Mouse (Mus musculus) testis, adult 2 months (tissue): ENCODE results near the gene Ephb6. TPM values are rescaled to one million over a fixed set of nuclear protein-coding genes. Genes with fewer than 3 reads are reported as not detected.

Experiments used
- H3K27ac ChIP-seq: fragments of 200-500 bp; 2 replicates; pipeline ENCODE4 v1.5.1; 2012; ENCODE audit warnings: low read depth, low read length; ENCODE audit not compliant: control insufficient read depth, insufficient read depth
- H3K27me3 ChIP-seq: fragments of 200-500 bp; 2 replicates; pipeline ENCODE4 v1.6.1; 2012; ENCODE audit warnings: mild to moderate bottlenecking, low read length, moderate library complexity; ENCODE audit not compliant: control insufficient read depth, insufficient read depth
- H3K36me3 ChIP-seq: fragments of 200-500 bp; 2 replicates; pipeline ENCODE4 v1.6.1; 2012; ENCODE audit warnings: mild to moderate bottlenecking, low read length; ENCODE audit not compliant: control insufficient read depth, insufficient read depth
- H3K4me1 ChIP-seq: fragments of 200-500 bp; 2 replicates; pipeline ENCODE4 v1.6.1; 2012; ENCODE audit warnings: low read length; ENCODE audit not compliant: control insufficient read depth, insufficient read depth
- H3K4me3 ChIP-seq: fragments of 200-500 bp; 2 replicates; pipeline ENCODE4 v1.5.1; 2012; ENCODE audit warnings: low read depth, mild to moderate bottlenecking, low read length, moderate library complexity, mixed read lengths; ENCODE audit not compliant: control insufficient read depth
- CTCF ChIP-seq: fragments of 200-500 bp; IDR thresholded peaks from 2 replicates; pipeline ENCODE4 v1.5.1; 2012; ENCODE audit warnings: low read depth, mild to moderate bottlenecking, inconsistent platforms, low read length, moderate library complexity; ENCODE audit not compliant: control insufficient read depth, insufficient read depth, insufficient replicate concordance
- POLR2A ChIP-seq: fragments of 200-500 bp; IDR thresholded peaks from 2 replicates; pipeline ENCODE4 v1.6.1; 2012; ENCODE audit warnings: low read depth, mild to moderate bottlenecking, inconsistent platforms, low read length, moderate library complexity; ENCODE audit not compliant: control insufficient read depth
- polyA plus RNA-seq: library from polyadenylated mRNA; depleted of rRNA; stranded (reverse); fragments of >200 nt; gene quantifications from 2 replicates; pipeline ENCODE4 v1.2.3, GENCODE M21; 2012

Gene Ephb6
- polyA plus RNA-seq, 1 experiment, result 3.2 TPM

DNA sequence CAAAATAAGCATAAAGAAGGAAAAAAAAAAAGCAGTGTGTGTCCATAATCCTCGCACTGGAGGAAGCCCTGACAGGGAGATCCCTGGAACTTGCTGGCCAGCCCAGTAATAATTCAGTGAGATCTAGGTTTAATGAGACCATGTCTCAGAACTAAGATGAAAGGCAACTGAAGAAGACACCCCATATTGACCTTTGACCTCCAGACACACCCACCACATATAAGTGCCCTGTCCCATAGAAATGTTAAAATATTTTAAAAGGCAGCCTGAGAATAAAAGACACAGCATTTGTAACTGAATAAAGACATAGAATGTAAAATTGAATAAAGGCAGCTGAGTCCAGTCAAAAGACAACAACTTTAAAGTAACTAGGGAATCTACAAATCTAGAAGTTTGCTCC lies 40.0 kb upstream of the Ephb6 start:
- no peak overlapping the region for H3K4me3 ChIP-seq
- H3K27me3 ChIP-seq, result no peaks in the 10 kb centered on the region
- TF ChIP-seq POLR2A (no peak), CTCF (no peak)
- H3K36me3 ChIP-seq, result no peaks in the 10 kb centered on the region
- H3K27ac ChIP-seq, result no peak overlapping the region
- H3K4me1 ChIP-seq, result no peaks in the 10 kb centered on the region

DNA sequence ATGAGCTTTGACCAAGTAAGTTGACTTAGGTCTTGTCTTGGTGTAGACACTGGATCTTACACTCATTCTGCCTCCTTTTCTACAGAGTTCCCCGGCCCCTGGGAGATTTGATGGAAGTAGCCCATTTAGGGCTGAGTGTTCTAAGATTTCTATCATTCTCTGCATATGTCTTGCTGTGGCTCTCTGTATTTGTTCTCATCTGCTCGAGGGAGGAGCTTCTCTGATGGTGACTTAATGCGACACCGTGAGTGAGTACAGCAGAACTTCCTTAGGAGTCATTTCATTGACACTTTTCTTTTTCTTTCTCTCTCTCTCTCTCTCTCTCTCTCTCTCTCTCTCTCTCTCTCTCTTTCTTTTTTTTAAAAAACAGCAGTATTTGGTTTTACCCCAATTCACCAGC lies 38.3 kb upstream of the Ephb6 start:
- Histone ChIP-seq H3K27ac (no peak overlapping the region), H3K4me1 (no peaks in the 10 kb centered on the region), H3K27me3 (no peaks in the 10 kb centered on the region), H3K4me3 (no peak overlapping the region), H3K36me3 (no peaks in the 10 kb centered on the region)
- TF ChIP-seq POLR2A (no peak), CTCF (no peak)

DNA sequence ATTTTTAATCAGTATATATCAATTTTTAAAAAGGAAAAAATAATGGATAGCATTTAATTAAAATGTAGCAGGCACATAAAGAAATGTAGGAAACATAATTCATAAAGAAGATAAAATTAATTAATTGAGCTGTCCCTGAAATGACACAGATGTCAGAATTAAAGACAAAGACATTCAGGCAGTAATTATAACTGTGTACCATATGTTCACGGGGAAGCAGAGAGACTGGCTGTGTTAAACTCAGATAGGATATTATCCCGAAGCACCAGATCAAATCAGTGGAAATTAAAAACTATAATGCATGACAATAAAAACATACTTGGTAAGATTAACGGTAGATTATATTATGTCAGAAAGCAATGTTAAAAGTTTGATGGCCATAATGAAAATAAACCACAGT lies 36.2 kb upstream of the Ephb6 start:
- TF ChIP-seq POLR2A (no peak), CTCF (no peak)
- no peaks in the 10 kb centered on the region for H3K27me3 ChIP-seq
- H3K27ac ChIP-seq, result no peak overlapping the region
- no peaks in the 10 kb centered on the region for H3K4me1 ChIP-seq
- no peaks in the 10 kb centered on the region for H3K36me3 ChIP-seq
- H3K4me3 ChIP-seq, result no peak overlapping the region

DNA sequence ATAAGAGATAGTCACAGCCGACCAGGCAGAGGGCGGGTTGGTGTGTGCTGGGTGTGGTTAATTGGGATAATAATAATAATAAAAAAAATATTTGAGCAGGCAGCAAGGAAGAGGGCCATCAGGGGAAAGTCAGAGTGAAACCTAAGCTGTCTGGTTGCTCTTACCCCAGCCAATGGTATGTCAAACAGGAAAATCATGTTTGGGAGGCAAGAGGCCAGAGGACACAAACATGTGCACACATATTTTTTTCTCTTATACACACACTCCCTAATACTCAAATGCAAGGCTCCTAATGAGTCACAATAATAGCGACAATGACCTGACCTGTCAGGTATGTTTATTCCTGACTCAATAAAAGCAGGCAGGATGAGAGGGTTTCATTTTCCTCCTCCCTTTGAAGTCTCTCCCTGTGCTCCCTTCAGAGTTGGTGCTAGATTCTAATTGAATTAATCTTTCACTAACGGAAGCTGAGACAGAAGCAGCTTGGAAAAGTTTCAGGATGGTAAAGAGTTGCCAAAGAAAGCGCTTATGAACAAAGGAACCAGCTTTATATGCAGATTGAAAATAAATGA lies 28.7 kb upstream of the Ephb6 start:
- no peaks in the 10 kb centered on the region for H3K27me3 ChIP-seq
- TF ChIP-seq POLR2A, result no peak
- no peak for TF ChIP-seq CTCF
- H3K27ac ChIP-seq, result no peak overlapping the region
- H3K4me1 ChIP-seq, result no peaks in the 10 kb centered on the region
- no peak overlapping the region for H3K4me3 ChIP-seq
- no peaks in the 10 kb centered on the region for H3K36me3 ChIP-seq

DNA sequence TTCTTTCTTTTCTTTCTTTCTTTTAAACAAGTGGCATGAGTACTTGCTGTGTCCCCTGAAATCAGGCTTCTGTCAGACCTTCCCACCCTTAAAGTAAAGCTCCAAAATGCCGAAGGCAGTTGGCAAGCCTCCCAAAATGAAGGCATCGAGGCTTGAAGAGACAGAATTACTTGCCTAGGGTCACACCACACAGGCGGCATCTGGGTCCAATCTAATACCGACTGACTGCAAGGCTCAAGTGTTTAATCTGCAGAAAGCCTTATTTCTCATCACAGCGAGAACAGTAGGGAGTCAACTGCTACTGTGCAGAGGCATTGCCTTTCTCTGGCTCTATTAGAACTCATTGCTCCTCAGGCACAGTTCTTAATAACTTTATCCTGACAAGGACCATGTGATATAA lies 28.0 kb upstream of the Ephb6 start:
- Histone ChIP-seq H3K36me3 (no peaks in the 10 kb centered on the region), H3K4me1 (no peaks in the 10 kb centered on the region), H3K27me3 (no peaks in the 10 kb centered on the region), H3K4me3 (no peak overlapping the region), H3K27ac (no peak overlapping the region)
- no peak for TF ChIP-seq CTCF
- TF ChIP-seq POLR2A, result no peak

DNA sequence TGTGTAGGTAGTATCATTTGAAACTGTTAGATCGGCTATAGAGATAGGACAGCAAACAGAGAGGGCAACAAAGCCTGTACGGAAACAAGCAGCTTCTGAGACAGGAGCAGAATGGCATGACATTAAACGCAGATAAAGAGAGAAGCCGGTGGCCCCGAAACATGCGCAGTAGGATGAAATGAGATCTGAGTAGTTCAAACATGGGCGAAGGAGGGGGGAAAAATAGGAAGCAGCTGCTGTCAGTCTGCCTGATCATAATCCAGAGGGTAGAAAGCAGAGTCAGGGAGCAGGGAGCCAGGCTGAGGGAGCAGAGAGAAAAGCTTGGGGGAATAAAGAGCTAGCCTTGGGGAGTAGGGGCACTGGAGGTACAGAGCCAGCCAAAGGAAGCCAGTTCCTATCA lies 24.0 kb upstream of the Ephb6 start:
- Histone ChIP-seq H3K36me3 (no peaks in the 10 kb centered on the region), H3K27ac (no peak overlapping the region), H3K4me1 (no peaks in the 10 kb centered on the region), H3K27me3 (no peaks in the 10 kb centered on the region), H3K4me3 (no peak overlapping the region)
- no peak for TF ChIP-seq POLR2A
- TF ChIP-seq CTCF, result no peak

DNA sequence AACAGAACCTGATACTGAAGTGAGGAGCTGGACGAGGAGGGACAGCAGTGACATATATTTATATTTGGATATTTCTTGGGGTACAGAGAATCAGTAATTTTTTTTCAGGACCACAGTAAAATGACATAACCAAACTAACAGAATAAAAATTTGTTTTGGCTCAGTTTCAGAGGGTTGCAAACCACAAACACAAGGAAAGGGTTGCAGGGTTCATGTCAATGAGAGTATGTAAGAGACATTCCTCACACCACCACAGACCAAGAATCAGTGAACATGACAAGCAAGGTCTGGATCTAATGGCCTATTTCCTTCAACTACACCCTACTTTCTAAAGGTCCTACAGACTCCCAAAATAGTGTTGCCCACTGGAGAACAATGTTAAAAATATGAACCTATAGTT lies 23.1 kb upstream of the Ephb6 start:
- H3K36me3 ChIP-seq, result no peaks in the 10 kb centered on the region
- no peaks in the 10 kb centered on the region for H3K27me3 ChIP-seq
- no peak overlapping the region for H3K27ac ChIP-seq
- no peaks in the 10 kb centered on the region for H3K4me1 ChIP-seq
- TF ChIP-seq POLR2A (no peak), CTCF (no peak)
- H3K4me3 ChIP-seq, result no peak overlapping the region
